Mouse (Mus musculus) MEL-GATA-1-ER (cell line): ENCODE data around the gene Il12b.

Experiments used
- DNase-seq: peaks from one replicate; pipeline ENCODE4 v3.0.0-alpha.2; 2012; ENCODE audit warnings: low read depth; ENCODE audit errors: extremely low read depth

The Il12b gene

GRCm38 (mm10) chr11:44399763-44400162, at the start of gene Il12b:
TSS of gene Il12b (plus strand) at chr11:44400063.
- no peak for DNase-seq

- DNase-seq, result no peak
Measured at GRCm38 (mm10) chr11:44354860-44355470, 44.9 kb upstream of the Il12b start.

DNA sequence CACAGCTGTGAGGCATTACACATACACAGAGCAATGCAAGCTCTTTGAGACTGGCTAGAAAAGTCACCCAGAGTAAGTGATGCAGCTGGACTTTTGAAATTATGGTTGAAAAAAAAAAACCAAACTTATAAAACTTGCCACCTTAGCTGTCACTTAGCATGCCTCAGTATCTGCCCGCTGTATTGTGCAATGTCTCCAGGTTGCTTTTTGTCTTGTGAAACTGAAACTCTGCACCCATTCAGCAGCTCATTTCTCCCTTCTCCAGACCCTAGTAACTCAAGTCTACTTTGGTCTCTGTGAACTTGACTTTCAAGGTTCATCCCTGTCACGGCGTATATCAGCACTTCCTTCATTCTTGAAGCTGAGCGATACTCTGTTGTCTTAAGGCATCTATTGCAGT, 43.7 kb upstream of the Il12b start:
- no peak for DNase-seq

- DNase-seq, result no peak
Measured at GRCm38 (mm10) chr11:44364536-44364935, 35.3 kb upstream of the Il12b start.

DNA sequence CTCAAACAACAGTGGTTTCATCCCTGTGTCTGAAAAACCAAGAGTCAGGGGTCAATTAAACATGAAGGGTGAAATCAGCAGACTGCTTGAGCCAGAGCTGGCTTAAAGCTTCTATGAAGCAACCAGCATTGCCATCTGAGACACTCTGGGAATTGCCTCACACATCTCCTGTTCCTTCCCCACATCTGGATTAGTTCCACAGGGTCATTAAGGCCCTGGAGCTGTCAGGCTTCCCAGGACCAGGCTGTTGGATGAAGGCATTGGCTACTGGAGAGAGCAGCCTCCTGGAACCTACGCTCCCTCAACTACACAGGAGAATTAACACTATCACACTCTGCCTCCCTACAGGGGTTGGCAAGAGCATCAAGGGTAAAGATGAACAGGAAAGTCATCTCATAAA, 32.2 kb upstream of the Il12b start:
- no peak for DNase-seq

GRCm38 (mm10) chr11:44372856-44373255, 27.0 kb upstream of the Il12b start:
- no peak for DNase-seq

- no peak for DNase-seq
Measured at GRCm38 (mm10) chr11:44377879-44378278, 22.0 kb upstream of the Il12b start.

GRCm38 (mm10) chr11:44380432-44381051, 19.3 kb upstream of the Il12b start:
- no peak for DNase-seq

DNA sequence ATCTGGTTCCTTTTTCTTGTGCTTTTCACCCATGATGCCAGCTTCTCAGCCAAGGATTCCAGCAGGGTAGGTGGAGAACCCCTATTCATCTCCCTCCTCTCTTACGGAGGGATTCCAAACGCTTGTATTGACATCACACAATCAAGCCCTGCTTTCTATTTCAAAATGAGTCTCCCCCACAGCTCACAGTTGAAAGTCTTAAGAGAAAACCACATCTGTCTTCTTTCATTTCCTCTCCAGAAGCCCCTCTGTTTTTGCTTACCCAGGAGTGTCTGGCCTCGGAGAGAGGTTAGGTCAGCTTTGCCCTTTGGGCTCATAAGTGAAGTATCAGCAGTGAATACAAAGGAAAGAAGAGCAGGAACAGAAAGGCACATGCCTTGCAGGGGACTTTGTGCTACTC, 17.7 kb upstream of the Il12b start:
- DNase-seq, result no peak

GRCm38 (mm10) chr11:44387031-44387430, 12.8 kb upstream of the Il12b start:
- DNase-seq, result no peak

GRCm38 (mm10) chr11:44389993-44390701, 9.7 kb upstream of the Il12b start:
- no peak for DNase-seq

GRCm38 (mm10) chr11:44393101-44393810, 6.6 kb upstream of the Il12b start:
- DNase-seq, result no peak

- DNase-seq, result no peak
Measured at GRCm38 (mm10) chr11:44395401-44395800, 4.5 kb upstream of the Il12b start.

DNA sequence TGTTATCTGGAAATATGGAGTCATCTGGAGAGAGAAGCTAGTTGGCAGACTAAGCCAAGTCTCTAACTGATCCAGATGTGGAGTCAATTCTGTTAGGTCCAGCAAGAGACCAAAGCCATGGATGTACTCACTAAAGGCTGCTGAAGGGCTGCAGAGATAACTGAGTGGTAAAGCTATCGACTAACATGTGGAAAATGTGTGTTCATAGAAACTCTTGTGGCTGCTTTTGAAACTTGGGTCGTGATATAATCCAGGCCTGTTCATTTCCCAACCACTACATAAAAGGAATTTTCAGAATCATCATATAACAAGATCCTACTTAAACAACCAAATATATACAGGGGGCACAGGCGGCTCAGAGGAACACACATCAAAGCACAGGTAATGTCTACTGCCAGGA, 2.3 kb upstream of the Il12b start:
- no peak for DNase-seq

GRCm38 (mm10) chr11:44398356-44398755, 1.5 kb upstream of the Il12b start:
- no peak for DNase-seq

- DNase-seq, result no peak
Measured at GRCm38 (mm10) chr11:44398782-44399225, 1.1 kb upstream of the Il12b start.

DNA sequence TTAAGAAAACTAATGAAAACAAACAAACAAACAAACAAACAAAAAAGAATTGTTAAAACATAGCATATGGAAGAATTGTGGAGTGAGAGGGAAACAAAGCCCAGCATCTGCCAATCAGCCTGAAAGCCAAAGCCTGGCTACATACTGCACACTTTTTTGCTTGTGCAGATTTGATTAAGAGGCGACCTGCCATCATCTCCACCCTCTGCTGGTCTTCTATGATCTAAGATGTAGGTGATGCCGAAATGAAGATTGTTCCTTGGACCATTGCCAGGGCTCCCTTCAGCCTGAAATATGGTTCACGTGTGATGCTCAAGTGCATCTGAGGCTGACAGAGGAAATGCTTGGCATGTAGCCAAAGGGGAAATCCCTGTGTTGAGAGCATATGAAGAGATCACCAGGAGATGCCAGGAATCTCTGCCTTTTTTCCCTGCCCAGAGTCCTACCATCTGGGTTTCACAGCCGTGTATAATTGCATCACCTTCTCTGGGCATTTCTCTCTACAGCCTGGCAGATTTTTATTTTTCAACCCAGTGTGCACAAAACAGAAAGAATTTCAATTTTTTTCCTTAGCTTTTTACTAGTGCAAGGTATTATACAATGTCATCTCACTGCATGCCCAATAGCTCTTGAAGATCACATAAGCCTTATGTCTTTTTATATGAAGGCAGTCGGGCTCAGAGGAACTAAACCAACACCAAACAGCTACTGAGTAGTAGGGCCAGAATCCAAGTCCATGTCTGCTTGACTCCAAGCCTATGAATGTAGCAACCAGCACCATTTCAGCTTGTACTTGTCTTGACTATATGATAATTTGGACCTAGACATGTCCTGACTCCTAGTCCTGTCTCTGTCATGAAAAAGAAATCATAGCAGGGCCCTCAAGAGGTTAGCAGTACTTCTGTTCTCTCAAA, 2.0 kb downstream of the Il12b start:
- DNase-seq, result no peak

- DNase-seq, result no peak
Measured at GRCm38 (mm10) chr11:44405113-44405512, 5.2 kb downstream of the Il12b start.

DNA sequence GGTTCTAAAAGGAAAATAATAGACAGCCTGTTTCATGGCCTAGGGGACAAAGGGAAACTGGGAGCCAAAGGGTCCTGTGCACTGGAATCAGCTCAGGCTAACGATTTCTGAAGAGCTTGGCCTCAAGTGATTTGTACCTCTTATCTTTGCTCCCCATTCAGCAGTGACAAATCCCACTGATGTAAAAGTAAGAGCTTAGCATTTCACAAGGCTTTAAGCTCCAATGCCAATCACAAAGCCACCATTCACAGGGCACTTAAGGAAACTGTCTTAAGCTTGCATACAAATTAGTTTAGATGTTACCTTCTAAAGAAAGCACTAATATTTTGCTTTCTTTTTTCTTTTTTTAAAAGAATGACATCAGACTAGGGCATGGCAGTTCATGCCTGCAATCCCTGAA, 6.1 kb downstream of the Il12b start:
- DNase-seq, result no peak

DNA sequence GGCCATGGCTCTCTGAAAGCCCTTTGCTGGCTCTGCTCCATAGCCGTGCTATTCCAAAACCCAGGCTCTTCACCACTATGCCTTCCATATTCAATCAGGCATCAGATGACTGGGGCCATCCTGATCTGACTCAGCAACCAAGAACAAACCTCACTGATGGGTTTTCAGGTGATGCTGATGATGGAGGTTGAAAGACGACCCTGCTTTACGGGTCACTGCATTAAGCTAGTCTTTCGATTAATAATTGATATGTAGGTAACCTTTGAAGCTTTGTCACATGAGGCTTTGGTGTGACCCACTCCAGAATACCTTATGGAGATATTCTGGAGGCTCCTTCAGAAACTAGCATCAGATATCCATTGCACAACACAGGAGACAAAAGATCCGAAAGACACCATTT, 6.6 kb downstream of the Il12b start:
- no peak for DNase-seq

DNA sequence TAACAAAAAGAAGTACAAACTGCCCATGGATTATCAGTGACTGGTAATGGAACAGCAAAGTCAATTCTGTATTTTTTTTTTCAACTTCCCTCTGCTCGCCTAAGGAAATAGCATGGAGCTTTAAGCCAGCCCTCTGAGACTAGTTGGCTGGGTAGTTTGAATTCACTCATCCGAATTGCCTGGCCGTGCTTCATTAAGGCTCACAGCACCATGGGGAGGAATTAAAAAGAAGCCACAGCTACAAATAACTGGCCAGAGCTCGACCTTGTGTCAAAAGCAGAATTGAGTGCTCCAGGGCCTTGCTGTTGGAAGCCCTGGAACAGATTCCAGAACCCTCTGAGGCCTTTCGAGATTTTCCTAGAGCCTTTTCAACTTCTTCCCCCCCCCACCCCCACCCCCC, 8.8 kb downstream of the Il12b start:
- no peak for DNase-seq
